Mouse (Mus musculus) cerebellum, postnatal 36 days (tissue): Measurements from ENCODE around the gene Cxcl15.
A peak's percentile ranks its signal among the peaks of the same experiment; 100 is the strongest.
"Not testable (repeated sequence)": the region's sequence is repeated elsewhere in the genome, so short reads cannot be mapped to it uniquely, and the experiment has no call there.

ENCODE experiments used
- DNase-seq, 2 experiments: peaks; one replicate each; pipeline ENCODE4 v3.0.0; 2021 to 2022; ENCODE audit warnings: mixed read lengths in 2 of 2

Gene Cxcl15

GRCm38 (mm10) chr5:90790074-90790502 lies 4.2 kb upstream of the Cxcl15 start:
- DNase-seq = no peak

- DNase-seq = not testable (repeated sequence)
Measured at GRCm38 (mm10) chr5:90795392-90795791, 1.1 kb downstream of the Cxcl15 start.

- no peak for DNase-seq
Measured at GRCm38 (mm10) chr5:90804574-90804973, 10.2 kb downstream of the Cxcl15 start.

GRCm38 (mm10) chr5:90806050-90806449 lies 11.7 kb downstream of the Cxcl15 start:
- DNase-seq = no peak

- DNase-seq = no peak
Measured at GRCm38 (mm10) chr5:90807176-90807950, 13.0 kb downstream of the Cxcl15 start.

- DNase-seq = no peak
Measured at GRCm38 (mm10) chr5:90819756-90820155, 25.4 kb downstream of the Cxcl15 start.

- no peak for DNase-seq
Measured at GRCm38 (mm10) chr5:90832145-90832767, 37.9 kb downstream of the Cxcl15 start.

- no peak for DNase-seq
Measured at GRCm38 (mm10) chr5:90832768-90833388, 38.5 kb downstream of the Cxcl15 start.

GRCm38 (mm10) chr5:90834436-90834835 lies 40.1 kb downstream of the Cxcl15 start:
- DNase-seq = no peak

- no peak for DNase-seq
Measured at GRCm38 (mm10) chr5:90838582-90838981, 44.2 kb downstream of the Cxcl15 start.

- DNase-seq = no peak
Measured at GRCm38 (mm10) chr5:90840902-90841869, 46.9 kb downstream of the Cxcl15 start.

GRCm38 (mm10) chr5:90843891-90844290 lies 49.6 kb downstream of the Cxcl15 start:
- no peak for DNase-seq

GRCm38 (mm10) chr5:90850096-90850495 lies 55.8 kb downstream of the Cxcl15 start:
- DNase-seq = peak; percentile 64 to 68

GRCm38 (mm10) chr5:90851391-90851790 lies 57.1 kb downstream of the Cxcl15 start:
- not testable (repeated sequence) for DNase-seq
